Mouse (Mus musculus) forebrain, embryonic 11.5 days (tissue): ENCODE data around the gene Lysmd4. TPM values are rescaled to one million over a fixed set of nuclear protein-coding genes. Genes with fewer than 3 reads are reported as not detected.

ENCODE experiments used
- ATAC-seq: fragments of 200-750 bp; cut with Nextera tagmentation; replicated peaks from 2 replicates; pipeline ENCODE4 v1.8.0; 2017; ENCODE audit warnings: moderate TSS enrichment; ENCODE audit not compliant: low FRiP score
- DNase-seq: peaks from one replicate; pipeline ENCODE4 v3.0.0-alpha.2; 2017; ENCODE audit warnings: low spot score
- H3K27ac ChIP-seq: fragments of 300-500 bp; sonication (generic); 2 replicates; pipeline ENCODE4 v1.5.1; 2014; ENCODE audit warnings: low read depth, low read length
- H3K27me3 ChIP-seq: fragments of 300-500 bp; sonication (generic); 2 replicates; pipeline ENCODE4 v1.6.1; 2014; ENCODE audit warnings: mild to moderate bottlenecking, low read length, mixed read lengths; ENCODE audit not compliant: control insufficient read depth, insufficient read depth
- H3K36me3 ChIP-seq: fragments of 300-500 bp; sonication (generic); 2 replicates; pipeline ENCODE4 v1.6.1; 2014; ENCODE audit warnings: mild to moderate bottlenecking, low read length, moderate library complexity, mixed read lengths; ENCODE audit not compliant: control insufficient read depth, insufficient read depth
- H3K4me1 ChIP-seq: fragments of 300-500 bp; sonication (generic); replicated peaks from 2 replicates; pipeline ENCODE4 v1.6.1; 2014; ENCODE audit warnings: low read length, mixed read lengths; ENCODE audit not compliant: control insufficient read depth, insufficient read depth
- H3K4me2 ChIP-seq: fragments of 300-500 bp; sonication (generic); 2 replicates; pipeline ENCODE4 v1.6.1; 2014; ENCODE audit warnings: low read depth, mild to moderate bottlenecking, low read length, moderate library complexity, mixed read lengths; ENCODE audit not compliant: severe bottlenecking
- H3K4me3 ChIP-seq: fragments of 300-500 bp; sonication (generic); 2 replicates; pipeline ENCODE4 v1.5.1; 2014; ENCODE audit warnings: low read depth, low read length
- H3K9ac ChIP-seq: fragments of 300-500 bp; sonication (generic); 2 replicates; pipeline ENCODE4 v1.6.1; 2014; ENCODE audit warnings: low read length
- H3K9me3 ChIP-seq: fragments of 300-500 bp; sonication (generic); 2 replicates; pipeline ENCODE4 v1.6.1; 2016; ENCODE audit warnings: low read length, mixed read lengths; ENCODE audit not compliant: control insufficient read depth
- WGBS: fragments of 180-500 bp; shearing (Covaris S2); extraction: QIAGEN DNeasy Blood & Tissue Kit; methylation state at CpG from one replicate; pipeline ENCODE4 v1.1.7; 2014; 5-methylcytosine and 5-hydroxymethylcytosine counted together
- polyA plus RNA-seq: library from polyadenylated mRNA; unstranded; fragments of >200 nt; fragmentation: Nextera tagmentation; extraction: Ambion mirVana; gene quantifications from 2 replicates; pipeline ENCODE4 v1.2.1, GENCODE M21; 2014

Gene Lysmd4
- polyA plus RNA-seq, 1 experiment from 2014 or later: 12.4 TPM

GRCm38 (mm10) chr7:67318697-67319096 lies 96.4 kb downstream of the Lysmd4 start:
- no peaks in the 10 kb centered on the region for H3K9me3 ChIP-seq
- no peaks in the 10 kb centered on the region for H3K36me3 ChIP-seq
- no peak overlapping the region for H3K27ac ChIP-seq
- H3K9ac ChIP-seq: no peak overlapping the region
- no peak for DNase-seq
- H3K4me3 ChIP-seq: no peak overlapping the region
- no peak for ATAC-seq
- no peak overlapping the region for H3K4me2 ChIP-seq
- H3K4me1 ChIP-seq: no peaks in the 10 kb centered on the region
- no peaks in the 10 kb centered on the region for H3K27me3 ChIP-seq

- ATAC-seq (no peak), DNase-seq (no peak)
- no peak overlapping the region for H3K9ac ChIP-seq
- no peak overlapping the region for H3K4me2 ChIP-seq
- H3K9me3 ChIP-seq: no peaks in the 10 kb centered on the region
- WGBS: 80% methylated on average over 1 of the region's 1 CpGs
- no peaks in the 10 kb centered on the region for H3K36me3 ChIP-seq
- H3K27me3 ChIP-seq: no peaks in the 10 kb centered on the region
- no peak overlapping the region for H3K4me3 ChIP-seq
- H3K27ac ChIP-seq: no peak overlapping the region
- no peaks in the 10 kb centered on the region for H3K4me1 ChIP-seq
Measured at GRCm38 (mm10) chr7:67320359-67320758, 98.0 kb downstream of the Lysmd4 start.

- ATAC-seq: no peak
- WGBS: 89% methylated on average over 7 of the region's 7 CpGs
Measured at GRCm38 (mm10) chr7:67342067-67342625, 119.8 kb downstream of the Lysmd4 start.

GRCm38 (mm10) chr7:67344443-67344842 lies 122.1 kb downstream of the Lysmd4 start:
- no peaks in the 10 kb centered on the region for H3K4me1 ChIP-seq
- H3K36me3 ChIP-seq: no peaks in the 10 kb centered on the region
- no peak for ATAC-seq
- 77% methylated on average over 1 of the region's 1 CpGs for WGBS
- no peak for DNase-seq
- H3K27me3 ChIP-seq: no peaks in the 10 kb centered on the region
- no peaks in the 10 kb centered on the region for H3K9me3 ChIP-seq
- no peak overlapping the region for H3K27ac ChIP-seq
- no peak overlapping the region for H3K4me2 ChIP-seq
- no peak overlapping the region for H3K4me3 ChIP-seq
- H3K9ac ChIP-seq: no peak overlapping the region

More at GRCm38 (mm10) chr7:67342067-67342625, 119.8 kb downstream of the Lysmd4 start:
- H3K36me3 ChIP-seq: no peaks in the 10 kb centered on the region
- H3K4me2 ChIP-seq: no peak overlapping the region
- H3K27ac ChIP-seq: no peak overlapping the region
- no peak overlapping the region for H3K4me3 ChIP-seq
- H3K9ac ChIP-seq: no peak overlapping the region
- no peaks in the 10 kb centered on the region for H3K27me3 ChIP-seq
- no peaks in the 10 kb centered on the region for H3K4me1 ChIP-seq
- no peak for DNase-seq
- no peaks in the 10 kb centered on the region for H3K9me3 ChIP-seq

GRCm38 (mm10) chr7:67352989-67353388 lies 130.6 kb downstream of the Lysmd4 start:
- Histone ChIP-seq H3K36me3 (no peaks in the 10 kb centered on the region; the same call in 1 of the 2 replicates), H3K27ac (no peak overlapping the region), H3K27me3 (no peaks in the 10 kb centered on the region), H3K9ac (no peak overlapping the region), H3K4me1 (no peaks in the 10 kb centered on the region), H3K9me3 (no peaks in the 10 kb centered on the region; the same call in 1 of the 2 replicates), H3K4me2 (no peak overlapping the region), H3K4me3 (no peak overlapping the region)
- DNase-seq (no peak), ATAC-seq (no peak)
- WGBS: 78% methylated on average over 4 of the region's 4 CpGs

GRCm38 (mm10) chr7:67353667-67354066 lies 131.3 kb downstream of the Lysmd4 start:
- no peak overlapping the region for H3K4me2 ChIP-seq
- no peak overlapping the region for H3K9ac ChIP-seq
- no peak overlapping the region for H3K27ac ChIP-seq
- no peaks in the 10 kb centered on the region for H3K27me3 ChIP-seq
- H3K4me3 ChIP-seq: no peak overlapping the region
- 90% methylated on average over 6 of the region's 6 CpGs for WGBS
- H3K36me3 ChIP-seq: no peaks in the 10 kb centered on the region; the same call in 1 of the 2 replicates
- DNase-seq (no peak), ATAC-seq (no peak)
- no peaks in the 10 kb centered on the region for H3K4me1 ChIP-seq
- H3K9me3 ChIP-seq: no peaks in the 10 kb centered on the region; the same call in 1 of the 2 replicates

- Histone ChIP-seq H3K9ac (no peak overlapping the region), H3K27ac (no peak overlapping the region), H3K4me1 (no peaks in the 10 kb centered on the region), H3K4me3 (no peak overlapping the region), H3K27me3 (no peaks in the 10 kb centered on the region), H3K9me3 (no peaks in the 10 kb centered on the region; the same call in 1 of the 2 replicates), H3K4me2 (no peak overlapping the region), H3K36me3 (no peaks in the 10 kb centered on the region; the same call in 1 of the 2 replicates)
- ATAC-seq: no peak
- 92% methylated on average over 5 of the region's 5 CpGs for WGBS
- DNase-seq: no peak
Measured at GRCm38 (mm10) chr7:67355870-67356269, 133.5 kb downstream of the Lysmd4 start.

Other genes starting within 250 kb of the Lysmd4 start
- gene Mef2a, start 150.3 kb downstream of the Lysmd4 start, polyA plus RNA-seq: 23.6 and 25.9 TPM in 2 replicates